Mouse (Mus musculus): ENCODE measurements around the gene Satb1. TPM values are rescaled to one million over a fixed set of nuclear protein-coding genes. Genes with fewer than 3 reads are reported as not detected.

Satb1 gene
- polyA plus RNA-seq, 1 experiment = 0.67 TPM

GRCm38 (mm10) chr17:51786050-51786449 is 47.0 kb downstream of the Satb1 start:
- H3K4me3 ChIP-seq = no peak overlapping the region
- H3K79me2 ChIP-seq (ENCODE audit: control insufficient read depth, insufficient read depth) = no peaks in the 10 kb centered on the region
- no peaks in the 10 kb centered on the region for H3K36me3 ChIP-seq (ENCODE audit: control insufficient read depth, insufficient read depth)
- H3ac ChIP-seq (ENCODE audit: control insufficient read depth, insufficient read length) = no peak overlapping the region
- H3K4me2 ChIP-seq (ENCODE audit: low read depth) = no peak overlapping the region
- no peak for TF ChIP-seq POLR2AphosphoS2 (IDR thresholded peaks at IDR 0.05; ENCODE audit: insufficient read length, low read depth)
- no peak for TF ChIP-seq CEBPB (IDR thresholded peaks at IDR 0.05; ENCODE audit: insufficient read depth, poor library complexity, severe bottlenecking)
- TF ChIP-seq REST (IDR thresholded peaks at IDR 0.05; ENCODE audit: insufficient read depth, insufficient read length) = no peak
- TF ChIP-seq E2F4 (IDR thresholded peaks at IDR 0.05; ENCODE audit: insufficient read depth) = no peak
- TF ChIP-seq POLR2A (IDR thresholded peaks at IDR 0.05; ENCODE audit: insufficient read length, low read depth) = no peak
- TF ChIP-seq MYOG (IDR thresholded peaks at IDR 0.05; ENCODE audit: control insufficient read depth in 1 of 3, insufficient read depth in 1 of 3, insufficient read length in 2 of 3, low read depth in 2 of 3) = no peak
- TF ChIP-seq TCF3 (IDR thresholded peaks at IDR 0.05; ENCODE audit: insufficient read length, low read depth) = no peak
- TF ChIP-seq TCF12 (IDR thresholded peaks at IDR 0.05; ENCODE audit: insufficient read depth, poor library complexity, severe bottlenecking) = no peak
- TF ChIP-seq MAX (IDR thresholded peaks at IDR 0.05; ENCODE audit: low read depth) = no peak
- no peak for TF ChIP-seq MYOD1 (IDR thresholded peaks at IDR 0.05; ENCODE audit: control insufficient read depth in 1 of 3, insufficient read length in 2 of 3, low read depth in 2 of 3)
- TF ChIP-seq USF1 (IDR thresholded peaks at IDR 0.05; ENCODE audit: low read depth) = no peak
- no peak for TF ChIP-seq SRF (IDR thresholded peaks at IDR 0.05; ENCODE audit: control insufficient read depth, insufficient read length, low read depth)
- no peaks in the 10 kb centered on the region for H3K27me3 ChIP-seq (ENCODE audit: control insufficient read depth, insufficient read depth, insufficient read length)

GRCm38 (mm10) chr17:51784935-51785334 is 48.2 kb downstream of the Satb1 start:
- Histone ChIP-seq H3K36me3 (ENCODE audit: control insufficient read depth, insufficient read depth) (no peaks in the 10 kb centered on the region), H3K4me3 (no peak overlapping the region)
- TF ChIP-seq TCF12 (IDR thresholded peaks at IDR 0.05; ENCODE audit: insufficient read depth, poor library complexity, severe bottlenecking) (no peak), USF1 (IDR thresholded peaks at IDR 0.05; ENCODE audit: low read depth) (no peak), SRF (IDR thresholded peaks at IDR 0.05; ENCODE audit: control insufficient read depth, insufficient read length, low read depth) (no peak), CEBPB (IDR thresholded peaks at IDR 0.05; ENCODE audit: insufficient read depth, poor library complexity, severe bottlenecking) (no peak), E2F4 (IDR thresholded peaks at IDR 0.05; ENCODE audit: insufficient read depth) (no peak), REST (IDR thresholded peaks at IDR 0.05; ENCODE audit: insufficient read depth, insufficient read length) (no peak), TCF3 (IDR thresholded peaks at IDR 0.05; ENCODE audit: insufficient read length, low read depth) (no peak), MAX (IDR thresholded peaks at IDR 0.05; ENCODE audit: low read depth) (no peak), MYOD1 (IDR thresholded peaks at IDR 0.05; ENCODE audit: control insufficient read depth in 1 of 3, insufficient read length in 2 of 3, low read depth in 2 of 3) (no peak), POLR2AphosphoS2 (IDR thresholded peaks at IDR 0.05; ENCODE audit: insufficient read length, low read depth) (no peak), POLR2A (IDR thresholded peaks at IDR 0.05; ENCODE audit: insufficient read length, low read depth) (no peak), MYOG (IDR thresholded peaks at IDR 0.05; ENCODE audit: control insufficient read depth in 1 of 3, insufficient read depth in 1 of 3, insufficient read length in 2 of 3, low read depth in 2 of 3) (no peak)

GRCm38 (mm10) chr17:51783591-51784279 is 49.4 kb downstream of the Satb1 start:
- no peaks in the 10 kb centered on the region for H3K27me3 ChIP-seq (ENCODE audit: control insufficient read depth, insufficient read depth, insufficient read length)
- no peak overlapping the region for H3K4me3 ChIP-seq
- H3K36me3 ChIP-seq (ENCODE audit: control insufficient read depth, insufficient read depth) = no peaks in the 10 kb centered on the region
- no peak for TF ChIP-seq MYOG (IDR thresholded peaks at IDR 0.05; ENCODE audit: control insufficient read depth in 1 of 3, insufficient read depth in 1 of 3, insufficient read length in 2 of 3, low read depth in 2 of 3)
- no peak for TF ChIP-seq MYOD1 (IDR thresholded peaks at IDR 0.05; ENCODE audit: control insufficient read depth in 1 of 3, insufficient read length in 2 of 3, low read depth in 2 of 3)
- TF ChIP-seq TCF12 (IDR thresholded peaks at IDR 0.05; ENCODE audit: insufficient read depth, poor library complexity, severe bottlenecking) = no peak
- TF ChIP-seq POLR2AphosphoS2 (IDR thresholded peaks at IDR 0.05; ENCODE audit: insufficient read length, low read depth) = no peak
- TF ChIP-seq REST (IDR thresholded peaks at IDR 0.05; ENCODE audit: insufficient read depth, insufficient read length) = no peak
- H3K4me2 ChIP-seq (ENCODE audit: low read depth) = no peak overlapping the region
- no peak overlapping the region for H3ac ChIP-seq (ENCODE audit: control insufficient read depth, insufficient read length)
- no peaks in the 10 kb centered on the region for H3K79me2 ChIP-seq (ENCODE audit: control insufficient read depth, insufficient read depth)

More at GRCm38 (mm10) chr17:51784935-51785334, 48.2 kb downstream of the Satb1 start:
- no peak overlapping the region for H3ac ChIP-seq (ENCODE audit: control insufficient read depth, insufficient read length)
- no peaks in the 10 kb centered on the region for H3K79me2 ChIP-seq (ENCODE audit: control insufficient read depth, insufficient read depth)
- H3K27me3 ChIP-seq (ENCODE audit: control insufficient read depth, insufficient read depth, insufficient read length) = no peaks in the 10 kb centered on the region
- no peak overlapping the region for H3K4me2 ChIP-seq (ENCODE audit: low read depth)

GRCm38 (mm10) chr17:51780036-51780435 is 53.1 kb downstream of the Satb1 start:
- H3K36me3 ChIP-seq (ENCODE audit: control insufficient read depth, insufficient read depth) = no peaks in the 10 kb centered on the region
- H3K27me3 ChIP-seq (ENCODE audit: control insufficient read depth, insufficient read depth, insufficient read length) = no peaks in the 10 kb centered on the region
- H3K4me3 ChIP-seq = no peak overlapping the region
- H3K4me2 ChIP-seq (ENCODE audit: low read depth) = no peak overlapping the region
- TF ChIP-seq POLR2AphosphoS2 (IDR thresholded peaks at IDR 0.05; ENCODE audit: insufficient read length, low read depth) = no peak
- TF ChIP-seq REST (IDR thresholded peaks at IDR 0.05; ENCODE audit: insufficient read depth, insufficient read length) = no peak
- TF ChIP-seq MYOD1 (IDR thresholded peaks at IDR 0.05; ENCODE audit: control insufficient read depth in 1 of 3, insufficient read length in 2 of 3, low read depth in 2 of 3) = no peak
- no peak for TF ChIP-seq E2F4 (IDR thresholded peaks at IDR 0.05; ENCODE audit: insufficient read depth)
- no peak for TF ChIP-seq MAX (IDR thresholded peaks at IDR 0.05; ENCODE audit: low read depth)
- TF ChIP-seq TCF12 (IDR thresholded peaks at IDR 0.05; ENCODE audit: insufficient read depth, poor library complexity, severe bottlenecking) = no peak
- H3ac ChIP-seq (ENCODE audit: control insufficient read depth, insufficient read length) = no peak overlapping the region
- H3K79me2 ChIP-seq (ENCODE audit: control insufficient read depth, insufficient read depth) = no peaks in the 10 kb centered on the region

GRCm38 (mm10) chr17:51778961-51779360 is 54.1 kb downstream of the Satb1 start:
- Histone ChIP-seq H3K4me3 (no peak overlapping the region), H3K27me3 (ENCODE audit: control insufficient read depth, insufficient read depth, insufficient read length) (no peaks in the 10 kb centered on the region), H3K79me2 (ENCODE audit: control insufficient read depth, insufficient read depth) (no peaks in the 10 kb centered on the region), H3ac (ENCODE audit: control insufficient read depth, insufficient read length) (no peak overlapping the region), H3K4me2 (ENCODE audit: low read depth) (no peak overlapping the region), H3K36me3 (ENCODE audit: control insufficient read depth, insufficient read depth) (no peaks in the 10 kb centered on the region)
- TF ChIP-seq POLR2A (IDR thresholded peaks at IDR 0.05; ENCODE audit: insufficient read length, low read depth) (no peak), USF1 (IDR thresholded peaks at IDR 0.05; ENCODE audit: low read depth) (no peak), TCF12 (IDR thresholded peaks at IDR 0.05; ENCODE audit: insufficient read depth, poor library complexity, severe bottlenecking) (no peak), REST (IDR thresholded peaks at IDR 0.05; ENCODE audit: insufficient read depth, insufficient read length) (no peak), POLR2AphosphoS2 (IDR thresholded peaks at IDR 0.05; ENCODE audit: insufficient read length, low read depth) (no peak), CEBPB (IDR thresholded peaks at IDR 0.05; ENCODE audit: insufficient read depth, poor library complexity, severe bottlenecking) (no peak), E2F4 (IDR thresholded peaks at IDR 0.05; ENCODE audit: insufficient read depth) (no peak), MYOG (IDR thresholded peaks at IDR 0.05; ENCODE audit: control insufficient read depth in 1 of 3, insufficient read depth in 1 of 3, insufficient read length in 2 of 3, low read depth in 2 of 3) (no peak)

All from myocyte (in vitro differentiated cells).